Mouse (Mus musculus): ENCODE results near the gene Ralb.

The Ralb gene

DNA sequence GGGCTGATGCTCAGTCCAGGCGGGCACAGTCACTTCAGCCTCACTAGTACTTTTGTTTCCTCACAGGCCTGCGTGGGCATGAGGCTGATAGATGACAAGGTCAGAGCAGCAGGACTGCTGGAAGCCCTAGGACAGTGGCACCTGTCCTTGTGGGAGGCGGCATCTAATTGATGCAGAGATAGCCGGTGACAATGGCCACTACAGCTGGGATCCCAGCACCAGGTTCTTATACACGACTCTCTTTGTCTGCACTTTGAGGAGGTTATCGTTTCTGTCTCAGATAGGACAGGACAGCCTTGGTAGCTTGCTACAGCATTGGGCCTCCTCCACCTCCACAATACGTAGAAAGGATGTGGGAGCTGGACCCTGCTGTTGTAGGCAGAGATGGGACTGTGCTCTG, 18.8 kb upstream of the Ralb start:
- DNase-seq: no peak

DNA sequence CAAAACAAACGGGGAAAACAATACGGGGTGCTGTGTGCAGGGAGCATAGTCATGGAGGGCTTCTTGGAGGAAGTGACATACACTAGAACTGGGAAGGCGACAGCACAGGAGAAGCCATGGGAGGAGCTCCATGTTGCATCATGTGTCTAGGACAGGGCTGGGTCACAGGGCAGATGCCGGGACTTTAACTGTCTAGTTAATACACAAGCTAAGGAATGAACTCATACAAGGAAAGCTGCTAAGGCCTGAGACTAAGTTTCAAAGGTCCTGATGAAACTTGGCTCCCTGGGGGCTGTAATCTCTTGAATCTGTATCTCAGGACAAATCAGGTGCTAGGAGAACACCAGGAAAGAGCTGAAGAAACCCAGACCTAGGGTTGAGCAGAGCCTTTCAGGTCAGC, 18.1 kb upstream of the Ralb start:
- peak; percentile 56 for DNase-seq

DNA sequence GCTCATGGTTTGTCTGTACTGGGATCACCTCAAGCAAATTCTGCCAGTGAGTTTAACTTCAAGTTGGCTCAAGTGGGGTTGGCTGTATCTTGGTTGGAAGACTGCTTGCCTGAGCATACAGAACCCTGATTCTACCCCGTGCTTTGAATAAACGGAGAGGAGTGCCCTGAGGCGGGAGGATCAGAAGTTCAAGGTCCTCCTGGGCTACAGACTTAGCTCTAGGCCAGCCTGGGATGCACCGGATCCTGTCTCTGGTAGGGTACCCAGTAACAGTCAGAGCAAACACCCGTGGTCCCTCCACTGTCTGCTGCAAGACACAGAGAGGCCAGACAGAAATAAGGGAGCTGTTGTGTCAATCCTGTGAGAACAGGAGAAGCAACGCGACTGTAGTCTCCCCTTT, 17.1 kb upstream of the Ralb start:
- DNase-seq: no peak

DNA sequence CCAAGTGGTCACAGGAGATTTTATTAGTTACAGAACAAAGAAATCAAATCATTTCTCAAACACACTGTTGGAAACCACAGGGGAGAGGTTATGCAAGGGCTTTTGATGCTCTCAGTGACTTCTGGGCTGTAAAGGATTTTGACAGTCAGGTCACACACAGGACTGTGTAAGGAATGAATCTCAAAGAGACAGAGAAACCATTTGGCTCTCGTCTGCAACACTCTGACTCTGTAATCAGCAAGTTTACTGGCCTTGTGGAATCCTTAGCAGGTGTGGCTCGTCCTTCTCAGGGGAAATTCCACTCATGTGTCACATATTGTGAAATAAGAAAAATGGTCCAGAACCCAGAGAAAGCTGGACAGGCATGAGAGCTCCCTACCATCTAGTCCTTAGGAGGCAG, 16.4 kb upstream of the Ralb start:
- DNase-seq: no peak

DNA sequence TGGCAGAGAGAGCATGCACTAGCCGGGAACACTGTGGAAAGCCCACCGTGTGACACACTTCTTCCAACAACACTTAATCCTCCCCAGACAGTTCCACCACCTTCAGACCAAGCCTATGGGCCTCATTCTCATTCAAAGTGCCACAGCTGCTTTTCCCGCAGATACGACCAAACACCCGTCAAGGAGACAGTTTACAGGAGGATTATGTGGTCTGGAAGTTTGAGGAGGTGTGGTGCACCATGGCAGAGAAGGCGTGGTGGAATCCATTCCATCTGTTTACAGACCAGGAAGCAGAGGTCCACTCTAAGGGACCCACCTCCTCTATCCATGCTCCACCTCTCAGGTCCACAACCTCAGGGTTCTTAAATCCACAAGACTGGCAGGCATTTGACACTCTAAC, 14.7 kb upstream of the Ralb start:
- DNase-seq: no peak

DNA sequence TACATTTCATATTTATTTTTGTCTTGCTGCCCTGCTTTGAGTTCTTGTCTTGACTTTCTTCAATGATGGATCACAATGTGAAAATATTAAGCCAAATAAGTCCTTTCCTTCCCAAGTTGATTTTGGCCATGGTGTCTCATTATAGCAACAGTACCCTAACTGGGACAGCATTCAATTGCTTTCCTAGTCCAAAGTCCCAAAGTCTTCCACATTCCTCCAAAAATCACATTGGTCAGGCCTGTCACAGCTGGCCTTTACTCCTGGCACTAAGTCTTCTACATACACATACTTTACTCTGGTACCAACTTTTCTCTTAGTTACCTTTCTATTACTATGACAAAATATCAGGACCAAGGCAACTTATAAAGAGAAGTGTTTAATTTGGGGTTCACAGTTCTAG, 14.2 kb upstream of the Ralb start:
- no peak for DNase-seq

DNA sequence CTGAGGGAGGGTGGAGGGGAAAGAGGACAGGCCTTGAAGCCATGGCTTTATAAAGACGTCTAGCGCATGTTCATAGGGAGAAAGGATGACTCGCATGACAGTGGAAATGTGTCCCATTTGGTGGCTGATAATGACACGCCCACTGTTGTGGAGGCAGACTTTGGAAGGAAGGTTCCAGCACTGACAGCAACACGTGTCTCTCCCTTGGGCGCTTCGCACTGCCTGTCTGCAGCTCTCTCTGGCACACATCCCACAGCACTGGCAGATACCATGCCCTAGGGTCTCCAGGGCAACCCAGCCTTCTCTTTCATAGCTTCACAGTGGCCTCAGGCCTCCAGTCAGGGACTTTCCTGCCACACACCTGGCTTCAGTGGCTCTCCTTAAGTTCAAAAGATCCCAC, 13.5 kb upstream of the Ralb start:
- peak; percentile 51 for DNase-seq

DNA sequence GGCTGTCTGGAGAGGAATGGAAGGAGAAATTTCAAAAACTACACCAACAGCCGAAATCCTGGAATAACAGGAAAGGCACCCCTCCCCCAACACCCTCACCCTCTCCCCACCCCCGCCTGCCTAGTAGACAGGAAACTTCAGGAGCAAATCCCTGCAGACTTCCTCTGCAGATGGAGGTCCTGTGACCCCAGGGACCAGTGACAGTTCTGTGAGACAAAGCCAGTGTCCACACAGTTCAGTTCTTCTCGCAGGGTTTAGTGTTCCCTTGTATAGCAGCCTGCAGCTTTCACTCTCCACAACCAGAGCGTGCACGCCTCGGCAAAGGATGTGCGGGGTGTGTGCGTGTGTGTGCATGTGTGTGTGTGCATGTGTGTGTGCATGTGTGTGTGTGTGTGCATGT, 6.3 kb upstream of the Ralb start:
- peak; percentile 69 for DNase-seq

DNA sequence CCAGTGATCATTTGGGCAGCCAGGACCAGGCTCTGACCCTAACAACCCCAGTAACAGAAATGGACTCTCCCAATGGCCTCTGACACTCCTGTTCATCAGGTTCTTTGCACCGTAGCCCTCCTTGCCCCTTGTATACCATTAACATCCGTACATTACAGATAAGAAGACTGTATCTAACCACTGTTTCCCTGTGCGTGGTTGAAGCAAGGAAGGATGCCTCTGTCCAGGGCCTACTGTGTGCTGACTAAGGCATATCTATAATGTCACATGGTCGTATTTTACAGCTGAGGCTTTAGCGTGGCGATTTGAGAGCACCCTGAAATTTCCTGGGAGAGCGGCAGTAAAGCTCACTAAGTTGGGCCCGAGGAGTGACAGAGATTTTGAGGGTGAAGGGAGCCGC, 5.8 kb upstream of the Ralb start:
- DNase-seq: no peak

DNA sequence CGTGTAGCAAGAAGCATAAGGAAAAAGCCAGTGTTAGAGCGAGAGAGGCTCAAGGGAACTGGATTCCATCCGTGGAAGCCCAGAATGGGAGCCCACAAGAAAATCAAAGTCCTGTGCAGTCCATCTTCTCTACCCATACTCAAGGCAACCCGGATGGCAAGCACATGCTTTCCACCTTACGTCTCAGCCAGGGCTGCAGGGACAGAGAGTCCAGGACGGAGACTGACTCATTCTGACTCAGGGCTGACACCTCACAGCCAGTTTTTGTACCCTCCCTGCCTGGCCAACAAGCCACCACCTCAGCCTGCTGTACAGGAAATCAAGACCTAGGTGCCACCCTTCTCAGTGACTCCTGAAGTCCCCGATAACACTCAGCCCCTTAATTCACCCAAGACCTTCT, 4.9 kb upstream of the Ralb start:
- no peak for DNase-seq

DNA sequence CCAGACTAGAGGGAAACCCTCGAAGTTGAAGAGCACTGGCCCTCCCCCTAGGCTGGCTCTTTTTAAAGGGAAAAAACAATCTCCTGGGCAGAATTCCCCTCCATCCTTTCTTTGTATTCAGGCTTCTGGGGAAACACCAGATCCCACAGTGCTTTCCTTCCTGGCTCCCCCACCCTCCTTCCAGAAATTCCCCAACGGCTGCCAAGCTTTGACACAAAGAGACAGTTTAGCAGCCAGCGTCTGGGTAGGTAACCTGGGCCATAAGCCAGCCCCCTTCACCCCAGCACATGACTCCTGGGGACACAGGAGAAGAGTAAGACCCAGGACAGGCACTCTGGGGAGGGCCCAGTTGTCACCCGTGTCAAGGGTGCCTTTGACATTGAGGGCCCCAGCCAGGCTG, 4.0 kb upstream of the Ralb start:
- peak; percentile 75 for DNase-seq

DNA sequence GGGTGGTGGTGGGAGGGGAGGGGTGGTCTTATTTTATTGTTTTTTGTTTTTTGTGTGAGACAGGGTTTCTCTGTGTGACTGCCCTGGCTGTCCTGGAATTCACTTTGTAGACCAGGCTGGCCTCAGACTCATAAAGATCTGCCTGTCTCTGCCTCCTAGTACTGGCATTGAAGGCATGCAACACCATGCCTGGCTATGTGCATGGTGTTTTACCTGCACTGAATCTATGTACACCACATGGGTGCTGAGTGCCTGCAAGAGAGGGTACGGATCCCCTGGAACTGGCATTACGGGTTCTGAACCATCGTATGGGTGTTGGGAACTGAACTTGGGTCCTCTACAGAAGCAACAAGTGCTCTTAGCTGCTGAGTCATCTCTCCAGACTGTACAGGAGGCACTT, 1.4 kb upstream of the Ralb start:
- DNase-seq: no peak

DNA sequence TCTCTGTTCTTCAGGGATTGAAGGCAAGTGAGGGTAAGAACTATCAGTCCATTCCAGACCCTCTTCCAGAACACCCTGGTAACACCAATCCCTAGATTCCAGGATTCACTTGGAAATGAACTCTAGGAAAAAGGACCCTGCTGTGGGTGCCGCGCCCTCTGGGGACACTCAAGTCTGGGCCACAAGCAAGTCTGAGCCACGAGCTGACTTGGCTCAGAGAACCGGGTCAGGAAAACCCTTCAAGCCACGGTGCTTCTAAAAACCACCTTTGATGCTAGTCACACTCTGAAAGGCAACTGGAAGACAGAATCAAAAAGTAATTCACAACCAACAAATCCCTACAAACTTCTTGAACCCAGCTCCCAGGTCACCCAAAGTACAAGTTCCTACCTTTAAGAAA, 786 bp downstream of the Ralb start:
- no peak for DNase-seq

DNA sequence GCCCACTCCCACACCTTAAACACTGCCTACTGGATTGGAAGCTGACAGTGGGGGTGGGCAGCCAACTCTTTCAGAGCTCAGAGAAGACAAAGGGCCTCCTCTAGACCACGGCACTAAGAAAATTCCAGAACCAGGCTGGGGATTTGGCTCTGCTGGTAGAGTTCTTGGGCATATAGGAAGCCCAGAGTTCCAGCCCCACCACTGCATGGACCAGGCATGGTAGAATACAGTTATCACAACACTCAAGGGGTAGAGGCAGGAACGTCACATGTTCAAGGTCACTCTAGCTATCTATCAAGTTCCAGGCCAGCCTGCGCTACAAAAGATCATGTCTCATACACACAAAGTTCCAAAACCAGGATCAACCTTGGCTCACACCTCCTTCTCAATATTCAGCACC, 1.4 kb downstream of the Ralb start:
- DNase-seq: no peak

DNA sequence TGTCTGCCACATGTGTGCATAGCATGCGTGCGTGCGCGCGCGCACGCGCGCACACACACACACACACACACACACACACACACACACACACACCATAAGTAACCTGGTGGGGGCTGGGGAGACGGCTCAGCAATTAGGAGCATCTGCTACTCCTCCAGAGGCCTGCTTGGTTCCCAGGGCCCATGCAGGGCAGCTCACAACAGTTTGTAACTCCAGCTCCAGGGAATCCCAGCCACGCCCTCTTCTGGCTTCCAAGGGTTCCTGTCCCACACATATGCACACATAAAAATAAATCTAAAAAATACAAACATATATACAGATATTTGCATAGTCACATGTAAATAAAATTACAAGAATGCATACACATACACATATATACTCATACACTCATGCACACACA, 1.9 kb downstream of the Ralb start:
- no peak for DNase-seq

DNA sequence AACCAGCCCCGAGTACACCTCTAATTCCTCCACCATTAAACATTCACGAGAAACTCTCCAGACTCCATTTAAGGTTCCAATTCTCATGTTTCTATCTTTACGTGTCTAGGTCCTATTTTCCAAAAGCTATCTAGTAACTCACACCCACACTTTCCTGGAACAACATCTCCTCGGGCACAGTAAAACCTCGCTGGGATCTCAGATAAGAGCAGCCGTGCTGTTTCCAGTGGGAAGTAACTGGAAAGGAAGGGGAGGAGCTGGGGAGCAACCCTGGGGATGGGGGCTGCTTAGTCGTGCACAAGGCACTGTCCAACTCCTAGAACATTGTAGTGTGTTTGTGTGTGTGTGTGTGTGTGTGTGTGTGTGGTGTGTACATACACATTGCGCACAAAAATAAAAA, 2.7 kb downstream of the Ralb start:
- no peak for DNase-seq

DNA sequence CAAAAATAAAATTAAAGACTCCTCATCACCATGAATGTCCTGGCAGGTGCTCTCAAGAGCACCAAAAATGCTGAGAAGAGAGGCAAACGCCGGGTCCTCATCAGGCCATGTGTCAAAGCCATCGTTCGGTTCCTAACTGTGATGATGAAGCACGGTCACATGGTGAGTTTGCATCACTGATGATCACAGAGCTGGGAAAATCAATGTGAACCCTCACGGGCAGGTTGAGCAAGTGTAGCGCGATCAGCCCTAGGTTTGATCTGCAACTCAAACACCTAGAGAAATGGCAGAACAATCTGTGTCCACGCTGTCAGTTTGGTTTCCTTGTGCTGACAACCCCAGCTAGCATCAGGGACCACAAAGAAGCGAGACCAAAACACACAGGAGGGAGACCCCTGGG, 5.1 kb downstream of the Ralb start:
- DNase-seq: no peak

DNA sequence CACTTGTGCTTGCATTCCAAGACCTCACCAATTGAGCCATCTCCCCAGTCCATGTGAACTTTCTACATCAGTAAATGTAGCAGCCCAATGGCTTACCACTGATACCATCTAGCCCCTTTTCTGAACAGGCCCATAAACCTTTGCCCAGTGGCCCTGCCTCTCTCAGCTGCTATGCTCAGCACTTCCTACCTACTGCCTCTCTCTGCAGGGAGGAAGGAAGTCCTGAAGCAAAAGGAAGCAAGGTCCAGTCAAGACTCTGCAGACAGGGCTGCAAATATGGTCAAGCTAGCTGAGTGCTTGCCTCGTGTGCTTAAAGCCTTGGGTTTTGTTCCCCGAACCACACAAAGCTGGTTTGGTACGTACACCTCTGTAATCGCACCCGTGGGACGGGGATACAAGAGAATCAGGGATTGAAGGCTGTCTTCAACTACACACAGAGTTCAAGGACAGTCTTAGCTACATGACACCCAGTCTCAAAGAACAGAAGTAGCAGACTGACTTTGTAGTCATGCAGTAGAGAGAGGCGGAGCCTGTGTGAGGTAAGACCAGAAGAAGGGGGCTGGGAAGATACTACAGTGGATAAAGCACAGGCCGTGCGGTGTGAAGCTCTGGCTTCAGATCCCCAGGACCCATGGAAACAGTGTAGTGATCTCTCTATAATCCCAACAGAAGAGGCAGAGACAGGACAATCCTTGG, 5.9 kb downstream of the Ralb start:
- DNase-seq: no peak

DNA sequence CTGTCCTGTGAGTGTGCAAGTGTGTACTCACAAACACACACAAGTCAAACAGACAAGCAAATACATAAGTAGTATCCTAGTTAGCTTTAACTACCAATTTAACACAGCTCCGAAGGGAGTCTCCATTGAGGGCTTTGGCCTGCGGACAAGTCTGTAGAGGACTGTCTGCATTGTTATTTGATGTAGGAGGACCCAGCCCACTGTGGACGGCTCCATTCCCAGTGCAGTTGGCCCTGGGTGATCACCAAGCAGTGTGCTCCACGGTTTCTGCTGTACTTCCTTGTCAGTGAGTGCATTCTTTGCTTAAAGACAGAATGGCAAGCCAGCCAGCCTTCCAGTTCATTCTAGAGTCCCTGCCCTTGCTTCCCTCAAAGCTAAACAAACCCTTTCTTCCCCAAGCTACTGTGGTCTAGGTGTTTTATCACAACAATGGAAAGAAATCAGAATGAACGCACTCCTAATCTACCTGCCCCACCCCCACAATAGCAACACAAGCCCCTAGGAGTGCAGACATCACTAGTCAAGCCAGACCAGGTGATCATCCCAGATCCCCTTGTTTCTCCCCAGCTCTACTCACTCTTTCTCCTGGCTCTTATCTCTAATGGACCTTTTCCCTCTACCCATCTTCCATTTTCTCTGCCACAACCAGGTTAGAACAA, 7.1 kb downstream of the Ralb start:
- no peak for DNase-seq

DNA sequence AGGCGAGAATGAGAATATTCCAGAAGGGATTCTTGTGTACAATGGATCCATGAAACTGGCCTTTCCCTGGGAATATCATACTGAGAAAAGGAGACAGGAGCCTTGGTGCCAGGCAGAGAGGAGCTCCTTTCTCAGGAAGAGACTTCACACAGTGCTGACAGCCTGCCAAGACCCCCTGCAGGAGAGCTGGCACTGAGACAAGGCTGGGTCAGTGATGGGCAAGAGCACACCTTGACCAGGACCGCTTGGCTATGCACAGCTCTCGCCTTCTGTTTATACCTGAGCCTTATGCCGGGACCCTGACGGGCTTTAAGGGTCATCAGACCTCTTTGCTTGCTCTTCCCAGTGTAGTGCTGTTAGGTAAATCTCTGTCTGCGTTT, 9.2 kb downstream of the Ralb start:
- DNase-seq: peak; percentile 68

DNA sequence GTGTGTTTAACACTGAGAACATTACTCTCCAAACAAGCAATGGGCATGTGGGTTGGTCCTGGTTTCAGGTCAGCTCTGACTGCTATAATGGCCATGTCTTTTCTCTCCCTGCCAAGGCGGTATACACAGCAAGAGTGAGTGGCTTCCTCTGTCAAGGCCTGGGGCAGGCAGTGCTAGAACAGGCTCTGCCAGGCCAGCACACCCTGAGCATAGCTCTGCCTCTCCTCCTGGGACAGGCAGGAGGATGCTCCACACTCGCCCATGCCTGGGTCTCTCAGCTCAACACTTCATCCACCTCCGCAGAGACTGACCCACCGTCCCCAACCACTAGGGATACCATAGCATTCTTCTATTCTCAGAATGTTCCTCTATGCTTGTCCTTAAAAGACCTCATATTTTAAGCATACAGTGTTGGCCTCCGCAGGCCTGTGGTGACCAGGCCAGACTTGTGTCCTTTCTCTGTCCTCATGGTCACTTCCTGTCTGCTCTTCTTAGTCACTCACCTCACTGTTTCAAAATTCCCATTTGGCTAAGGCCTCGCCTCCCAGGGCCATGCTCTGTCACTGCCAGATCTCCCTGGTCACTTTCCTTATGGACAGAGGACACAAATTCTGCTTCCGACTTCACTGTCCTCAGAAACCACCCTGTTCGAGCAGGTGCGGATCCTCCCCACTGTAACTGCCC, 9.7 kb downstream of the Ralb start:
- DNase-seq: no peak

DNA sequence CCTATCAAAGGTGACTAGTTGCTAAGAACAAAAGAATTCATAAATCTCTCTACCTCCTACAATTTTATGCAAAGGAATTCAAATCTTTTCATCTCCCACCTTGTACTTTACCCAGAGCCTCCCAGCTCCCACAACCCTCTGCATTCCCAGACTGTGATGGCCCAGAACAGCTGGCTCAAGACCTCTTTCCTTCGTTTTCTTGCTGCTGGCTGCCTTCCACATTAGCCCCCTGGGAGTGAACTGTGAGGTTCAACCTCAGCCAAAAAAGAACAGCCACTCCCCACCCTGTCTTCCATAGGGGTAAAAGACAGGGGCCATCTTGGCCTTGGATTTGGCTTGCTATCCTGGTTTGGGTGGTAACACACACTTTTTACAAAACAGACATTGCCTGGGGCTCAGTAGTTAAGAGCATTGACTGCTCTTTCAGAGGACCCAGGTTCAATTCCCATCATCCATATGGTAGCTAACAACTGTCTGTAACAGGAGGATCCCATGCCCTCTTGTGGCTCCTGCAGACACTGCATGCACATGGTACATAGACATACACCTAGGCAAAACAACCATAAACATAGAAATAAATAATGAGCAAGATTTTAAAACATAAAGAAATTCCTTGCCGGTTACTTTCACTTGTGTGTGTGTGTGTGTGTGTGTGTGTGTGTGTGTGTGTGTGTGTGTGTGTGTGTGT, 10.4 kb downstream of the Ralb start:
- peak; percentile 77 for DNase-seq

DNA sequence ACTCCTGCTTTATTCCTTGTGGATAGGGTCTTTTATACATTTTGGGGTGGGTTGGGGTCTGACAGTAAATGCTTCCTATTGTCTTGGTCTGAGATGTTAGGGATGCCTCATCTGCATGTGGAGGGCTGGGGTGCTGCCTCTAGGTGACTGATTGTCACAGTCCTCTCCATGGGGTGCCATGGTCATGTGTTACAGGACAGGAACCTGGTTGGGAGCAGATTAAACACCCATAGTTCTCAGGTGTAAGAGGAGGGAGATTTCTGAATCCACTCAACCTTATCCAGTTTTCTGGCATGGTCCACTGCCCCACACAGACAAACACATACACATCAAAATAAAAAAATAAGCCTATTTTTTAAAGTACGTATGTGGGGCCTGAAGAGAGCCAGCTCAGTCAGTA, 12.1 kb downstream of the Ralb start:
- no peak for DNase-seq

DNA sequence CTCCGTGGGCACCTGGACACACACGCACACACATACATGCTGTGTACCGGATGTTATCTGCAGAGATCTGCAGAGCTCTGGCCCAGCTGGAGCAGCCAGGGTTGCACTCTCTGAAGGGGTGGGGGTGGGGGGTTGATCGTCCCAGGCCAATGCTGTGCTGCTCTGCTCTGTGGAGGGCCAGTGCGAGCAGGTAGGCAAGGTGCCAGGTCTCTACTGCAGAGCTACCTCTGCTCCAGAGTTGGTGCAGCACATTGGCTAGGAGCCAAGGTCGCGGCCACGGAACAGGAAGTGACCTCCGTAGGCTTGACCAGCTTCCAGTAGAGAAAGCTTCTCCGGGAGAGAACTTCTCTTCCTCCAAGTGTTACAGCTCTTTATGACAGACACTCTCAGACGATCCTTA, 12.5 kb downstream of the Ralb start:
- peak; percentile 95 for DNase-seq

All from kidney, postnatal 10 days (tissue).